Mouse (Mus musculus): ENCODE results near the gene D430041D05Rik. TPM values are rescaled to one million over a fixed set of nuclear protein-coding genes. Genes with fewer than 3 reads are reported as not detected.

D430041D05Rik gene
- polyA plus RNA-seq, 1 experiment from 2014 or later = 0.66 TPM

DNA sequence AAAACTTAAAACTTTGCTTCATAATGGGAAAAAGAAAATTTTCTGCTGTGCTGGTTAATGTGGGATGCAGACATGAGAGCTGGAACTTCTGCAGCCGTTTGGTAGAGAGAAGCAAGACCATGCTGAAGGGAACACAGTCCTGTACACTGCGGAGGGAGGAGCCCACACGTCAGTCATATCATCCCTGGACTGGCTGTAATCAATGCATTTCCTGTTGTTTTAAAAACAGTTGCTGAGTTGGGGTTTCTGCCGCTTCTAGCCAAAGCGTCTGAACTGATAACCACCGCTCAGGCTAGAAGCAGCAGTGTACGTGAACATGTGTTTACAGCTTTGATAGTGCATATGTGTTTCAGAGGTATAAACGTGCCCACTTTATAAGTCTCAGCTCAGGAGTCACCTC is 231.2 kb downstream of the D430041D05Rik start:
- Histone ChIP-seq H3K36me3 (no peaks in the 10 kb centered on the region), H3K27ac (no peak overlapping the region), H3K4me2 (no peak overlapping the region), H3K9ac (no peak overlapping the region), H3K27me3 (no peaks in the 10 kb centered on the region), H3K4me1 (peaks cover 17% of the 10 kb centered on the region), H3K9me3 (replicated peaks) (no peaks in the 10 kb centered on the region), H3K4me3 (replicated peaks) (no peak overlapping the region)
- 85% methylated on average over 8 of the region's 8 CpGs for WGBS
- no peak for ATAC-seq (replicated peaks; ENCODE audit: low FRiP score)

DNA sequence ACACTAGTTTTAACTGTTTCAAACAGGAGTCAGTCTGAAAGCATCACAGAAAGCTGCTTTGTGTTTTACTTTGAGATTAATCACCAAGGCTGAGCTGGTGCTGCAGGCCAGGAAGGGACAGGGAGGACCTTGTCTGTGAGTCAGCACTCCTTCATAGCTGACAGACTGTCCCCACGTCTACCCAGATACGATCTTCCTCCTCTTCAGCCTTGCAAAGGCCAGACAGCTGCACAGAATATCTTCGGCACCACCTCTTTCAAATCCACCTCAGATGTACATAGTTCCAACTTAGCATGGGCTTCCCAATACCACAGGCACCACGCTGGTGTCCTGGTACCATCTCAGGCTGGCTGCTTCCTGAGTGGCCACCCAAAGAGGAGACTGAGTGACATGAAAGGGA is 232.6 kb downstream of the D430041D05Rik start:
- Histone ChIP-seq H3K36me3 (no peaks in the 10 kb centered on the region), H3K4me3 (replicated peaks) (no peak overlapping the region), H3K4me2 (no peak overlapping the region), H3K4me1 (peaks cover 17% of the 10 kb centered on the region), H3K27ac (no peak overlapping the region), H3K27me3 (no peaks in the 10 kb centered on the region), H3K9ac (no peak overlapping the region), H3K9me3 (replicated peaks) (no peaks in the 10 kb centered on the region)
- ATAC-seq (replicated peaks; ENCODE audit: low FRiP score) = no peak
- WGBS = 73% methylated on average over 4 of the region's 4 CpGs

DNA sequence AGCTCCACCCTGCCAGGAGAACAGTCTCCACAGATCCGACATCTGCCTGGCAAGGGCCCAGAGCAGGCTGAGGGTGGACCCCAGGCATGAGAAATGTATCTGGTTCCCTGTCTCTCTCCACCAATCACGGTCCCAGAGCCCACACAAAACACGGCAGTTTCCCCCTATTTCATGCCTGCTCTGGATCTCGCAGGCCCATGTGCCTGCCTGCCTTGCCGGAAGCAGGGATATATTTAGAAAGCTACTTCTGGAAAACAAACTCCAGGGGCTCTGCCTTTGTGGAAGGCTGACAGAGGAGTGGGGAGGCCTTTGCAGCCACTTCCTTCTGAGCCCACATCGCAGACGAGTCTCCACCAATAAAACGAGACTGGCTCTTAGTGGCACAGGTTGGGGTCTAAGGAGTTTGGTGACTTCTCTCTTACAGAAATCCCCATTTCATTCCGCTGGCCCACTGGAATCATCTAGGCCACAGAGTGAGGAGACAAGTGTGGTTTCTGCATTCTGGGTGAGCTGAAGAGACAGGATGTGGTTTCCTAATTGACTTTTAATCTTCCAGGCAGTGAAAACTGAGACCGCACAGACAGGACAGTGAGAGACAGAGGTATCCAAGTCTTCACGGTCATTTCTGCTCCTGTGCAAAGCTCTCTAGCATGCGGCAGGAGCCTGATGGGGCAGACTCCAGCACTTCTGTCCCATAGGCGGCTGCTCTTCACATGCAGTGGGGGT is 233.7 kb downstream of the D430041D05Rik start:
- ATAC-seq (replicated peaks; ENCODE audit: low FRiP score) = peak; percentile 76
- H3K4me1 ChIP-seq = peaks cover 17% of the 10 kb centered on the region
- no peaks in the 10 kb centered on the region for H3K36me3 ChIP-seq
- H3K27ac ChIP-seq = peak overlapping the region; percentile 57
- H3K4me2 ChIP-seq = no peak overlapping the region
- 25% methylated on average over 13 of the region's 13 CpGs for WGBS
- H3K9ac ChIP-seq = no peak overlapping the region
- H3K4me3 ChIP-seq (replicated peaks) = no peak overlapping the region
- no peaks in the 10 kb centered on the region for H3K9me3 ChIP-seq (replicated peaks)
- no peaks in the 10 kb centered on the region for H3K27me3 ChIP-seq

DNA sequence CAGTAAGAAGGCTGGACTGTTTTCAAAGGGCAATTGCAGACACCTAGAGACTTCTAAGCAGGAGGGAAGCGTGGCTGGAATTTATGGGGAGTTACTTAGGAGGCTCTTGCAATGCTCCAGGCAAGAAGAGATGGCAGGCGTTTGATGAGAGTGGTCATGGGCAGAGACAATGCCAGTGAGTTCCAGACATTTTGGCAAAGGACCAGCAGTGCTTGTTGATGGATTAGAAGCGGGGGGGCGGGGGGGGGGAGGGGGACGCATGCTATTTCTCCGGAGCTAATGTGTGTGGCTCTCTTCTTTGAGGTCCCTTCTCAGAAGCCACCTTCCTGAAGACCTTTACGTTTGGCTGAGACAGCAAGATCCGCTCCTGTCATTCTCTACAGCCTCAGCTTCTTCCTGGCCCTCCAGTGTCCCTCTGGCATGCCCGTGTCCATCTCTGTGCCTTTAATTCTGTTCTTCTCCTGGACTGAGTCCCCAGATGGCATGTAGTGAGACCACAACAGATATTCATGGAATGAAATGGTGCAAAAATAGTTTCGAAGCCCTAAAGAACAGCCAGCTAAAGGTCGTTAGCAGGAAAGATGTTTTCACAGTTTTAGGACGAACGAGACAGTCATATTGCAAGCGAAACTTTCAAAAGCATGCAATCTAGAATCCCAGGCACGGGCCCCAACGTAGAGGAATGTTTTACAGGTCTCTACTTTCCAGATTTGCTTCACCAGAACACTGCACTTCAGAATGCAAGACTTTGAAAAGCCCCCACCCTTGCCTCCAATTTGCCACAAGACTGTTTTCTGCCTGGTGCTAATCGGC is 234.4 kb downstream of the D430041D05Rik start:
- peaks cover 17% of the 10 kb centered on the region for H3K4me1 ChIP-seq
- no peaks in the 10 kb centered on the region for H3K36me3 ChIP-seq
- H3K9me3 ChIP-seq (replicated peaks) = no peaks in the 10 kb centered on the region
- ATAC-seq (replicated peaks; ENCODE audit: low FRiP score) = no peak
- peak overlapping the region; percentile 57; the same call in 1 of the 2 replicates for H3K27ac ChIP-seq
- H3K27me3 ChIP-seq = no peaks in the 10 kb centered on the region
- no peak overlapping the region for H3K9ac ChIP-seq
- H3K4me2 ChIP-seq = no peak overlapping the region
- no peak overlapping the region for H3K4me3 ChIP-seq (replicated peaks)
- 64% methylated on average over 17 of the region's 17 CpGs for WGBS

DNA sequence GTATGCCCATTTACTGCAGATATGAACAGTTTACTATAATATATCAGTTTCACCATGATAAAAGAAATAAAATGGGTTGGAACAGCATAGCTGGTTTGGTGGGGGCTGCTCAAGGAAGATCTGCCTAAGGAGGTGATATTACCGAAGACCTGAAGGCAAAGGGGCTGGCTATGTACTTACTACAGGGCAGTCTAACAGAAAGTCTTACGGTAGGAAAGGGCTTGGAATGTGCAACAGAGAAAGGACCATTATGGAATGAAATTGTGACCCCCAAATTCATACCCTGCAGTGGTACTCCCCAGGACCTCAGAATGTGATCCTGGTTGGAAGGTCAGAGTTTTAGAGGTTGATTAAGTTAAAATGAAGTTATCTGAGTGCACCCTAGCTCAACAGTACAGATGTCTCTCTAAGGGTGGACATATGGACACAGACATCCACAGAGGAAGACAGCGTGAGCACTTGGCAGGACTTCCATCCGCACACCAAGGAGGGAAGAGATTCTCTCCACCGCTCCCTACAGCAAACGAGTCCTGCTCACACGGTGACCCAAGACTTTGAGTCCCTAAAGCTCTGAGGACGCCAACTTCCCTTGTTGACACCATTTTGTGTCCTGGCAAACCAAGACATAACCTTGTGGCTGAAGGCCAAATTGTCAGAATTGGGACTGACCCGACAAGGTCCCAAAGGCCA is 235.2 kb downstream of the D430041D05Rik start:
- Histone ChIP-seq H3K27ac (no peak overlapping the region), H3K4me1 (peaks cover 17% of the 10 kb centered on the region), H3K9me3 (replicated peaks) (no peaks in the 10 kb centered on the region), H3K4me2 (no peak overlapping the region), H3K9ac (no peak overlapping the region), H3K4me3 (replicated peaks) (no peak overlapping the region), H3K36me3 (no peaks in the 10 kb centered on the region), H3K27me3 (no peaks in the 10 kb centered on the region)
- WGBS = 80% methylated on average over 9 of the region's 9 CpGs
- ATAC-seq (replicated peaks; ENCODE audit: low FRiP score) = no peak

DNA sequence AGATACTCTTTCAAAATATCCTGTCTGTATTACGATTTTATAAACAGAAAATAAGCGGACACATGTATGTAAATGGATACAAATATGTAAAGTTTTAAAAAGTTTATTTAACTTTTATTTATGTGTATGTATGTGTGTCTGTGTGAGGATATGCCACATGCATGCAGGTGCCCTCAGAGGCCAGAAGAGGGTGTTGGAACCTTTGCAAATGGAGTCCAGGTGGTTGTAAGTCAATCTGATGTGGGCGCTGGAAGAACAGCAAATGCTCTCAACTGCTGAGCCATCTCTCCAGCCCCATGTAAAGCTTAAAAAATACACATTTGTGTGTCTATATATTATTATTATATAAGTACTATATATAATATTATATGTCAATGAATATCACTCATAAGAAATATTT is 237.4 kb downstream of the D430041D05Rik start:
- no peak overlapping the region for H3K4me3 ChIP-seq (replicated peaks)
- no peak for ATAC-seq (replicated peaks; ENCODE audit: low FRiP score)
- WGBS = 95% methylated on average over 3 of the region's 3 CpGs
- no peak overlapping the region for H3K4me2 ChIP-seq
- no peak overlapping the region for H3K9ac ChIP-seq
- H3K27me3 ChIP-seq = no peaks in the 10 kb centered on the region
- peaks cover 17% of the 10 kb centered on the region for H3K4me1 ChIP-seq
- H3K36me3 ChIP-seq = no peaks in the 10 kb centered on the region
- H3K27ac ChIP-seq = no peak overlapping the region
- no peaks in the 10 kb centered on the region for H3K9me3 ChIP-seq (replicated peaks)

DNA sequence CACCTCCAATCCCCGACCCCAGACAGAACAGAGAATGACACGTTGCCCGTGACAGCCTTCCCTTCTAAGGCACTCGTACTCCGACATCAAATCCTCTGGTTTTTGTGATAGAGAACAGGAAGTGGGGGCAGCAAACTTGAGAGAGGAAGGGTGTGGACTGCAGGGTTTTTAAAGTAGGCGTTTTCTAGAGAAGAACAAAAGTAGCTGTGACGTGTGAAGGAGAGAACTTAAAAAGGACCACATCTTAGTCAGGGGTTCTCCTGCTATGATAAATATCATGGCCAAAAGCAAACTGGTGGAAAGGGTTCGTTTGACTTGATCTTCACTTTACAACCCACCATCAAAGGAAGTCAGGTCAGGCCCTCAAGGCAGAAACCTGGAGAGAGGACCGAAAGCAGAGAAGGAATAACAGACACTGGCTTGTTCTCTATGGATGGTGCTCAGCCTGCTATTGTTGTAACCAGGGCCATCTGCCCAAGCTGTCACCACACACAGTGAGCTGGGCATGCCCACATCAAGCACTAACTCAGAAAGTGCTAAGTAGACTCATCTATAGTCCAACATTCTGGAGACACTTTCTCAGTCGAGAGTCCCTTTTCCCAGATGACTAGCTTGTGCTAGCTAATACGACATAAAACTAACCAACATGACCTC is 238.0 kb downstream of the D430041D05Rik start:
- ATAC-seq (replicated peaks; ENCODE audit: low FRiP score) = no peak
- H3K4me2 ChIP-seq = no peak overlapping the region
- no peaks in the 10 kb centered on the region for H3K36me3 ChIP-seq
- H3K4me1 ChIP-seq = peaks cover 17% of the 10 kb centered on the region
- H3K4me3 ChIP-seq (replicated peaks) = no peak overlapping the region
- 62% methylated on average over 11 of the region's 11 CpGs for WGBS
- no peaks in the 10 kb centered on the region for H3K27me3 ChIP-seq
- H3K9me3 ChIP-seq (replicated peaks) = no peaks in the 10 kb centered on the region
- no peak overlapping the region for H3K9ac ChIP-seq
- H3K27ac ChIP-seq = no peak overlapping the region

DNA sequence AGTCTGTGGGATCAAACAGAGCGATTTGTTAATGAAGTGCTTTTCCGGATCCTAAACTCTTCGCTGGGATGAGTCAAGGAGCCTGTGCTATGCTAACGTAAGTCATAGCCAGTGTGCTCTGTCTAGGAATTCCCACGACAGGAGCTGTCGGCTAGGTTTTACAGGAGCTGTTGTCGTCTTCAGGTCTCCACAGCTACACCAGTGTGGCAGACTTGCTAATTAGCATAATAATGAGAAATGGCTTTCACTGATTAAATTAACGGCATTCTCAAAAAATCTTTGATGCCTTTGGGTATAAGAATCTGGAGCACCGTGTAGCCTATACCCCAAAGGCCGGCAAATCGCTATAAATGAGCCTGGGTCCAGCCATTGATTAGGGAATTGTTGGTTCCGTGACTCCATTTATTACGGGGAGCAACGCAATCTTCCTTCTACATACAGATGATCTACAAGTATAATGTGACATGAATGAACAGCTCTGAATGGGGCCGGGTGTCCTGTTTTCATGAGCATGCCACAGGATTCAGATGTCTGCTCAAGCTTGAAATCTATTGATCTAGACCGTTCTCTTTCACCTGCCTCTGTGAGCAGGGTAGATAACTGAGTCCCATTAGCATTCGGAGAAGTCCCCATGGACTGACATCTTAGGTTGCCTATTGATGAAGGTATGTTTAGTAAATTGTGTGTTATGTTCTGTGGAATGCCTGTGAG is 242.5 kb downstream of the D430041D05Rik start:
- 87% methylated on average over 17 of the region's 17 CpGs for WGBS
- Histone ChIP-seq H3K27ac (no peak overlapping the region), H3K9me3 (replicated peaks) (no peaks in the 10 kb centered on the region)

DNA sequence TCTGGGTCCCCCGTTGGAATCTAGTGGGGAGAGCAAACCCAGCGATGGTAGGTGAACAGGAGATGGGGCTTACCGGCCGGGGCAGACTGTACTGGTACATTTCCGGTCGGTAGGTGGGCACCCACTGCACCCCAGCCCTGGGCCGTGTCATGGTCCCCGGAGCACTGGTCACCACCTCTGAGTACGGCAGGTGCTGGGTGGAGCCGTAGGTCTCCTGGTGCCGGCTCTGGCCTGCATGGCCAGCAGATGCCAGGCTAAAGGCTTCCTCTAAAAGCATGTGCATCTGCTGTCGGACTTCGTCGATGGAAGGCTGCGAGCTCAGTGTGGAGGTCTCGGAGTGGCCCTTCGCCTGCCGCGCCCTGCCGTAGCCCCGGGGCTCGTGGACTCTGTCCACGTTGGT is 243.0 kb downstream of the D430041D05Rik start:
- WGBS = 95% methylated on average over 23 of the region's 23 CpGs
- H3K4me3 ChIP-seq (replicated peaks) = no peak overlapping the region
- H3K9me3 ChIP-seq (replicated peaks) = no peaks in the 10 kb centered on the region
- no peaks in the 10 kb centered on the region for H3K27me3 ChIP-seq
- H3K27ac ChIP-seq = no peak overlapping the region
- peaks cover 7% of the 10 kb centered on the region for H3K4me1 ChIP-seq
- no peak for ATAC-seq (replicated peaks; ENCODE audit: low FRiP score)
- no peak overlapping the region for H3K4me2 ChIP-seq
- no peak overlapping the region for H3K9ac ChIP-seq
- H3K36me3 ChIP-seq = no peaks in the 10 kb centered on the region

More for the DNA sequence above, 242.5 kb downstream of the D430041D05Rik start:
- no peaks in the 10 kb centered on the region for H3K27me3 ChIP-seq
- no peak overlapping the region for H3K4me3 ChIP-seq (replicated peaks)
- H3K4me1 ChIP-seq = peaks cover 5% of the 10 kb centered on the region
- ATAC-seq (replicated peaks; ENCODE audit: low FRiP score) = no peak
- no peaks in the 10 kb centered on the region for H3K36me3 ChIP-seq
- no peak overlapping the region for H3K9ac ChIP-seq
- H3K4me2 ChIP-seq = no peak overlapping the region

DNA sequence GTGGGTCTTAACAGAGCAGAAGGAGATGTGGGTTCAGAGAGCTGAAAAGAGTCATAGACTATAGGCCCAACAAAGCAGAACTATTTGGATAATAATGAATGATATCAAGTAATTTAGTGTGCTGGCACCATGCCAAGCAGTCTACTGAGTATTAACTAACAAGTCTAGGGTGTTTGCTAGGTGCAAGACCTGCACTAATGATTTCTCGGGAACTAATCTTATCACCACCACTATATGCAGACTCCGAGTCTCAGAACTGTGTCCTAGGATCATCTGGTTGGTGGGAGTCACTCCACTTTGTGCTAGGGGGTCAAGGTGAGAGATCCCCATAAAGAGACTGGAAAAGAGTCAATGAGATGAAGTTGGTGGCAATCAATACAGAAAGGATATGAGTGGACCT is 245.2 kb downstream of the D430041D05Rik start:
- H3K4me3 ChIP-seq (replicated peaks) = no peak overlapping the region
- H3K27me3 ChIP-seq = no peaks in the 10 kb centered on the region
- no peak for ATAC-seq (replicated peaks; ENCODE audit: low FRiP score)
- H3K4me2 ChIP-seq = no peak overlapping the region
- no peak overlapping the region for H3K27ac ChIP-seq
- no peaks in the 10 kb centered on the region for H3K9me3 ChIP-seq (replicated peaks)
- no peaks in the 10 kb centered on the region for H3K36me3 ChIP-seq
- peaks cover 7% of the 10 kb centered on the region for H3K4me1 ChIP-seq
- no peak overlapping the region for H3K9ac ChIP-seq
- 91% methylated on average over 2 of the region's 2 CpGs for WGBS

DNA sequence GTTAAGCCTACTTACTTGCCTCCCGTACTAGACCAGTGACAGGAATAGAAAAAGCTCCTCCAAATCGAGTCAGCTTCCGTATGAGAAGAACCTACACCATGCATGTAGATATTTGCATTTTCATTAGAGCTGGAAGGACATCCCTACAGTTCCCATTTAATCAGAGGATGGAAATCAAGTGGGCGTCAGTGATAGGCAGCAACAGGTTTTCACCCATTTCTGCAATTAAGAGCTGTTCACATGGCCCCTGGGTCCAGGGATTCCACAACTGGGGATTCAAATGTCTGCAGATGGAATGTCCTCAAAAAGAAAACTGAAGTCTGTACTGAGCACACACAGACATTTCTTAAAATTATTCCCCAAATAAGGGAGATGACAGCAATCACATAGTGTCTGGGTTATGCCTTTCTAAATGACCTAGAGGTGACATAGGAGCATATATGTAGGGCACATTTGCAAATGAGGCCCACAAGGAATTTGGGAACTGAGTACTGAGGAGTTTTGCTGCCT is 246.8 kb downstream of the D430041D05Rik start:
- Histone ChIP-seq H3K9ac (no peak overlapping the region), H3K27ac (no peak overlapping the region), H3K9me3 (replicated peaks) (no peaks in the 10 kb centered on the region), H3K36me3 (no peaks in the 10 kb centered on the region), H3K4me2 (no peak overlapping the region), H3K27me3 (no peaks in the 10 kb centered on the region), H3K4me3 (replicated peaks) (no peak overlapping the region), H3K4me1 (peaks cover 7% of the 10 kb centered on the region)
- ATAC-seq (replicated peaks; ENCODE audit: low FRiP score) = no peak
- WGBS = 85% methylated on average over 4 of the region's 4 CpGs

All from kidney, embryonic 15.5 days (tissue).